Mouse (Mus musculus): Measurements from ENCODE around the gene Sec24d. TPM values are rescaled to one million over a fixed set of nuclear protein-coding genes. Genes with fewer than 3 reads are reported as not detected.

Gene Sec24d
- 33.0 and 38.8 TPM in 2 replicates for polyA plus RNA-seq (2016; fragmentation: Nextera tagmentation; extraction: Ambion mirVana)

DNA sequence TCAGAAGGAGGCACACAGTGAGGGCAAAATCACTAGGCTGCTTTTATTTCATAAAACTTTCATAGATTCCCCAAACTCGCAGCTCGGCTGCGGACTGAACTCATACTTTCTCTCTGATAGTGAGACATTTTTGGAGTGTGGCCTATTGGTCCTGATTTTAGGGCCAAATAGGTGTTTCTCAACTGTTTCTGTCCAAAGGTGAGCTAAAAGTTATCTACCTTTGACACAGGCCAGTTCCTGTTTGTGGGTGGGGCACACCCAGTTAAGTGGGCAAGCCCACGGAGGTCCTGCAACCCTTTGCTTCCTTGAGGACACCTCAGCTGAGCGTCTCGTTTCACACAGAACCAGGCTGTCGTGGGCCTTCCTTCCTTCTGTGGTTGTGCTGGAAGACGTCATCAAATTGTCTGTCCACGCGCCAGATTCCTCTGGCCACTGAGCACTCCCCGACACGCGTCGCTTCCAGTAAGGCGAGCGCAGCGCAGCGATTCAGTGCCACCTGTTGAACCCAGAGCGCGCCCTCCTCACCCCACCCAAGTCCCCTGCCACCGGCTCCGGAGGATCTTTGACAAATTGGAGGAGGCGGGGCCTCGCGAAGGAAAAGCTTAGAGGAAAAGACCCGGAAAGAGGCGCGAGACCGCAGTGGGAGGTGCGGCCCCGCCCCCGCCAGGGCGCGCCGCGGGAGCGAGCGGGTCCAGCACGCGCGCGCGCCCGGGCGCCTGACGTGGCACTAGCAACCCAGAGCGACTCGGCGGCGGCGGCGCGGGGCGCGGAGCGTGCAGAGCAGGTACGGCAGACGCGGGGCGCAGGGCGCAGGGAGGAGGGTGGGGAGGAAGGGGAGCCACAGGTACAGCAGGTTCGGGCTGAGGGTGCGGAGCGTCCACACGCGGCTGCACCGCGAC is at the start of gene Sec24d:
Gene Sec24d, plus strand, starts transcription at position 703 of the 899 bp plus-strand sequence.
- no peaks in the 10 kb centered on the region for H3K9me3 ChIP-seq (replicated peaks)
- WGBS = 3% methylated on average over 68 of the region's 68 CpGs
- H3K9ac ChIP-seq = peak within 1 kb of the TSS; percentile 68
- peak; percentile 92 for ATAC-seq (ENCODE audit: low FRiP score)
- peak within 1 kb of the TSS; percentile 82 for H3K4me3 ChIP-seq
- peak within 1 kb of the TSS; percentile 93 for H3K4me2 ChIP-seq (replicated peaks)
- peaks cover 23% of the 10 kb centered on the region for H3K27me3 ChIP-seq
- H3K27ac ChIP-seq = 0 out of 2 replicates have a peak within 1 kb of the TSS, but pooled peaks have one; percentile 4
- peaks cover 6% of the 10 kb centered on the region; the same call in 1 of the 2 replicates for H3K4me1 ChIP-seq
- H3K36me3 ChIP-seq = no peaks in the 10 kb centered on the region

DNA sequence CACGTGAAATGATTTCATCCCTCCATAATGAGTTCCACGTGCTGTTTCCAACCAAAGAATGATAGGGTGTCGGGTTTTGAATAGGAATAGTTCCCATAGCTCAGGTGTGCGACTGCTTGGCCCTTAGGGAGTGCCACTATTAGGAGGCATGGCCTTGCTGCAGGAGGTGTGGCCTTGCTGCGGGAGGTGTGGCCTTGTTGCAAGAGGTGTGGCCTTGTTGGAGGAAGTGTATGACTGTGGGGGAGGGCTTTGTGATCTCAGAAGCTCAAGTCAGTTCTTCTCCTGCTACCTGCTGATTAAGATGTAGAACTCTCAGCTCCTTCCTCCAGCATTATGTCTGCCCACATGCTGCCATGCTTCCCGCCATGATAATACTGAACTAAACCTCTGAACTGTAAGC is 48.6 kb upstream of the Sec24d start:
- Histone ChIP-seq H3K9me3 (replicated peaks) (no peaks in the 10 kb centered on the region), H3K4me1 (no peaks in the 10 kb centered on the region), H3K4me2 (replicated peaks) (no peak overlapping the region), H3K27me3 (no peaks in the 10 kb centered on the region), H3K27ac (no peak overlapping the region), H3K9ac (no peak overlapping the region), H3K36me3 (no peaks in the 10 kb centered on the region), H3K4me3 (no peak overlapping the region)
- no peak for ATAC-seq (ENCODE audit: low FRiP score)
- 49% methylated on average over 6 of the region's 6 CpGs for WGBS

DNA sequence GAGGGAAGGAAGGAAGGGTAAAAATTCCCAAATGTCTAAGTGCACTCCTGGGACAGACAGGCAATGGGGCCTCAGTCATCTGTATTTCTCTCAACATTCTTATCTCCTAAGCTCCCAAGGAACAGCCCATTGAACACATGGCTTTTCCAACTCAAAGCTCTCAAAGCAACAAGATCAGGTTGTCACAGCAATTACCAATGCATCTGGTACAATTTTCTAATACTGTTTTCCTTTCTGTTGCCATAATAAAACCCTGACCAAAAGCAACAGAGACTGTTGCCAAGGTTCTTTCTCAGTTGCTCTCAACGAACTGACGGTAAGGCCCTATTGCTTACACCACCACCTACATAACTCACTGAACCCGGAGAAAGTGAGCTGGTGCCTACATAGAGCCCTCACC is 40.0 kb upstream of the Sec24d start:
- ATAC-seq (ENCODE audit: low FRiP score) = no peak
- Histone ChIP-seq H3K27me3 (no peaks in the 10 kb centered on the region), H3K36me3 (no peaks in the 10 kb centered on the region), H3K4me1 (no peaks in the 10 kb centered on the region), H3K9me3 (replicated peaks) (no peaks in the 10 kb centered on the region), H3K4me2 (replicated peaks) (no peak overlapping the region), H3K4me3 (no peak overlapping the region), H3K27ac (no peak overlapping the region), H3K9ac (no peak overlapping the region)
- WGBS = 93% methylated on average over 3 of the region's 3 CpGs

DNA sequence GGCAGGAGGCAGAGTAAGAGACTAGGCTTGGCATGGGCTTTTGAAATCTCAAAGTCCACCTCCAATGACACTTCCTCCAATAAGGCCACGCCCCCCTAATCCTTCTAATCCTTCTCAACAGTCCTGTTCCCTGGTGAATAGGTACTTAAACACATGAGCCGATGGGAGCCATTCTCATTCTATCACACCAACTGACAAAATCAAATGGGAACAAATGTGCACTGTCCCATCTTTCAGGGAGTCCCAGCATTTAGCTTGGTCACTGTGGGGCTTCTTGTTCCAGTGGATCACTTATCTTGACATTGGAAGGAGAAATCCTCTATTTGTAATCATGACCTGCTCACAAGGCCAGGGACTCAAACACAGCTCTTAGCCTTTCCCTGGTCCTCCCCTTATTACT is 35.6 kb upstream of the Sec24d start:
- H3K4me3 ChIP-seq = no peak overlapping the region
- H3K9ac ChIP-seq = no peak overlapping the region
- 92% methylated on average over 2 of the region's 2 CpGs for WGBS
- no peak overlapping the region for H3K4me2 ChIP-seq (replicated peaks)
- H3K4me1 ChIP-seq = peaks cover 8% of the 10 kb centered on the region; the same call in 1 of the 2 replicates
- no peak overlapping the region for H3K27ac ChIP-seq
- H3K27me3 ChIP-seq = peaks cover 4% of the 10 kb centered on the region
- H3K36me3 ChIP-seq = no peaks in the 10 kb centered on the region
- ATAC-seq (ENCODE audit: low FRiP score) = no peak
- no peaks in the 10 kb centered on the region for H3K9me3 ChIP-seq (replicated peaks)

DNA sequence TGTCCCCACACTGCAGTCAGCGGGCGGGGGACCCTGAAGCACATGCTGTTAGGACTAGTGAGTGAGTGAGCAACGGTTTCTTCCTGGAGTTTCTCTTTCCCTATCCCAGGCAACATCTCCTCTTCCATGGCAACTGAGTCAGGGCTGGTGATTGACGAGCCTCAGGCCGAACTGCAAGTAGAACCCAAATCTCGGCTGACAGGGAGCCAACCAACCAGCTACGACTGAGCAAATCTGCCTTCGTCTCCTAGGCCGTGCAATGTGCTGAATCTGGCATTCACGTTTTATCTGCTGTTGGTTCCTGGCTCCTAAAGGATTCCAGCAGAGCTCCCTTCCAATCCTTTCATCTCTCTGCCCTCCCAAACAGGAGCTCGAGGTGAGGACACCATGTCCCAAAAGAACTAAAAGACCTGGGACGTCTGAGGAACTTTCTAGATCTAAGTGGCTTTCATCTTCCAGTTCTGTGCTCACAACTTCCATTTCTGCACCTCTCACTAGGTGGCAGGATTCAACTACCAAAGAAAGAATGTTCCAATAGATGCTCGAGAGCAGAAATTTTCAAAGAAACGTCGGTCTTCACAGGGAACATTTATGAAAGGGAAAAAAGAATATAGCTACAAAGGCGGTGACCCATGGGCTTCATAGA is 32.9 kb upstream of the Sec24d start:
- Histone ChIP-seq H3K4me1 (peaks cover 13% of the 10 kb centered on the region), H3K36me3 (no peaks in the 10 kb centered on the region), H3K4me3 (no peak overlapping the region), H3K9me3 (replicated peaks) (no peaks in the 10 kb centered on the region), H3K9ac (no peak overlapping the region), H3K27ac (no peak overlapping the region), H3K27me3 (peaks cover 9% of the 10 kb centered on the region), H3K4me2 (replicated peaks) (no peak overlapping the region)
- ATAC-seq (ENCODE audit: low FRiP score) = no peak
- 50% methylated on average over 16 of the region's 16 CpGs for WGBS

DNA sequence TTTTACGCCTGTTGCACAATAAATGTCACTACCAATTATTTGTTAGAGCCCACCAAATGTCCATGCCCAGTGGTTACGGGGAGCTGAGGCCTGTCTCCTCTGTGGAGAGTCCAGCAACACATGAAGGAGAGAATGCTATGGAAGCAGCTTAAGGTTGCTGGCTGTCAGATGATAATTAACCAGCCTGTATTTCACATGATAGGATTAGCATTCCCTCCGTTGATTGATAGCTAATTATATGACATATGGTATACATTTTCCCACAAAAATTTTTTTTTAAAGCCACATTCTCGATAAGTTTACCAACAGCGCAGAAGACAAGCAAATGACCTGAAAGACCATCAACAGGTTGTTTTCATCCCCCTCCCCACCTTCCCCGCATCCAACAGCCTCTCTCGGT is 31.8 kb upstream of the Sec24d start:
- WGBS = 20% methylated on average over 7 of the region's 7 CpGs

DNA sequence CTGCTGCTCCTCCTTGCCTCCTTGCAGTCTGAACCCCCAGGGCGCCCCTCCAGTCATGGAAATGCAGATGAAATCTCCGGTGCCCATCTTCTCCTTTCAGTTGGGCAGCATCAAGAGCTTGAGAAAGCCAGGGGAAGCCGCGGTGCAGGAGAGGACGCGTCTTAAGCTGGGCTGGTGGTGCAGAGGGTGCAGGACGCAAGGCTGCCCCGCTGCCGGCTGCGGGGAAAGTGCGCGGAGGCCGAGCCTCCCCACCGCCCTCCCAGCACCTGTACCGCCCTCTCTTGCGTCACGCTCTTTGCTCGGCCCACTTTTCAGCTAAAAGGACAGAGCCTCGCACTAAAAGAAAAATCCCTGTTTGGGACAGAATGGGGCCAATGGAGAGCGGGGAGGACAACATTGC is 31.3 kb upstream of the Sec24d start, which contains the start of gene Synpo2:
Gene Synpo2, minus strand, starts transcription at position 229 of the 400 bp plus-strand sequence.
- ATAC-seq (ENCODE audit: low FRiP score) = peak; percentile 57; the same call in 1 of the 2 replicates
- H3K4me1 ChIP-seq = peaks cover 13% of the 10 kb centered on the region
- H3K4me2 ChIP-seq (replicated peaks) = peak within 1 kb of the TSS; percentile 86
- H3K36me3 ChIP-seq = no peaks in the 10 kb centered on the region
- peak within 1 kb of the TSS; percentile 43 for H3K4me3 ChIP-seq
- H3K27me3 ChIP-seq = peaks cover 9% of the 10 kb centered on the region
- H3K9ac ChIP-seq = peak within 1 kb of the TSS; percentile 39; the same call in 1 of the 2 replicates
- H3K9me3 ChIP-seq (replicated peaks) = no peaks in the 10 kb centered on the region
- no peak within 1 kb of the TSS for H3K27ac ChIP-seq
- under 1% methylated on average over 20 of the region's 20 CpGs for WGBS

More for the DNA sequence above, 31.8 kb upstream of the Sec24d start:
- 0 out of 2 replicates have a peak, but pooled peaks have one; percentile 3 for ATAC-seq (ENCODE audit: low FRiP score)
- Histone ChIP-seq H3K9me3 (replicated peaks) (no peaks in the 10 kb centered on the region), H3K9ac (peak overlapping the region; percentile 39; the same call in 1 of the 2 replicates), H3K4me3 (peak overlapping the region; percentile 43), H3K36me3 (no peaks in the 10 kb centered on the region), H3K4me2 (replicated peaks) (peak overlapping the region; percentile 86), H3K27me3 (peaks cover 9% of the 10 kb centered on the region), H3K4me1 (peaks cover 13% of the 10 kb centered on the region), H3K27ac (no peak overlapping the region)

DNA sequence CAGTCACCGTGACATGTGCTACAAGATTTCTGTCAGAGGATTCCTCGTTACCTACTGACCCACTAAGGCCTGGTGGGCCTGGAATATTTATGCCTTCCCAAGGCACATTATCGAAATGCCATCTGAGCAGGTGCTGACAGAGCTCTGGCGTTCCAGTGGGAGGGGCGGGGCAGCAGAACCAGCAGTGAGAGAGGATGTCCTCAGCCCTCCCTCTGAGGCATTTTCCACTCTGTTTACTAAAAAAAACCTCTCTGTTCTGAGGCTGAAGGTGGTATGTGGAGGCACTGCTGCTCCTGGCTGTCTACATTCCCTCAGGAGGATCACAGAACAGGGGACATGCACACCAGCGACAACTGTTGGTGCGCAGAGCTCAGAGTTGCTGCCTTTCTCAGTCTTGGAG is 30.2 kb upstream of the Sec24d start:
- ATAC-seq (ENCODE audit: low FRiP score) = no peak
- Histone ChIP-seq H3K4me1 (peaks cover 13% of the 10 kb centered on the region), H3K27ac (no peak overlapping the region), H3K4me3 (no peak overlapping the region), H3K9ac (no peak overlapping the region), H3K4me2 (replicated peaks) (no peak overlapping the region), H3K27me3 (peaks cover 9% of the 10 kb centered on the region), H3K36me3 (no peaks in the 10 kb centered on the region), H3K9me3 (replicated peaks) (no peaks in the 10 kb centered on the region)
- WGBS = 17% methylated on average over 7 of the region's 7 CpGs

DNA sequence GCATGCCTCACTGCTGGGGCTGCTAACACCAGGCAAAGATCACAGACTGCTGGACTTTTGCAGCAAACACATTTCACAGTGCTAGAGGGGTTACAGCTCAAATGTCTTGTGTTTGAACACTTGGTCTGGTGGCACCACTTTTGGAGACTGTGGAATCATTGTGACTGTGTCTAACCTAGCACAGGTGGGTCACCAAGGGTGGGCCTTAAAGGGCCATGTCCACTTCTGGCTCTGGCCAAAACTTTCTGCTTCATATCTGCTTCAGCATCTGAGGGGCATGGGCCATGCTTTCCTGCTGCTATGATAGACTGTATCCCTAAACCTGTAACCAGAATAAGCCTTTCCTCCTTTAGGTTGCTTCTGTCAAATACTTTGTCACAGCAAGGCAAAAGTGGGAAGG is 29.8 kb upstream of the Sec24d start:
- Histone ChIP-seq H3K27ac (no peak overlapping the region), H3K9ac (no peak overlapping the region), H3K4me1 (peaks cover 13% of the 10 kb centered on the region), H3K27me3 (peaks cover 9% of the 10 kb centered on the region), H3K4me2 (replicated peaks) (no peak overlapping the region), H3K4me3 (no peak overlapping the region), H3K36me3 (no peaks in the 10 kb centered on the region), H3K9me3 (replicated peaks) (no peaks in the 10 kb centered on the region)
- ATAC-seq (ENCODE audit: low FRiP score) = no peak

DNA sequence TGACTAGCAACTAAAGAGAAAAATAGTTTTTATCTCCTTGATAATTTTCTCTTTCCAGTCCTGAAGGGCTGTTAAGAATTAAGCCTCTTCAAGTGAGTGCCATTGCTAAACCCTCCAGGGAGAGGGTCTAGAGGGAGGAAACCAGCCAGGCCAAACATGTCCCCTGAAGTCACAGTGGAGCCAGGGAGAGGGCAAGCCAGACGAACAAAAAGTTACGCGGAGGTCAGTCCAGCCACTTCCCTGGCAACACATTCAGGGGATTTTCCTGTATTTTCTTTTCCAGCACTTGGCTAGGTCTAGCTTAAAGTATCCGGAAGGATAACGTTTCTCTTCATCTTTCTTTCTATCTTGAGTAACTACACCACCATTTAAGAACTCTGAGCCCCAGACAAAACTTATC is 22.9 kb upstream of the Sec24d start:
- H3K27ac ChIP-seq = no peak overlapping the region
- no peaks in the 10 kb centered on the region for H3K36me3 ChIP-seq
- no peaks in the 10 kb centered on the region for H3K4me1 ChIP-seq
- H3K27me3 ChIP-seq = no peaks in the 10 kb centered on the region
- WGBS = 68% methylated on average over 5 of the region's 5 CpGs
- ATAC-seq (ENCODE audit: low FRiP score) = no peak
- H3K9ac ChIP-seq = no peak overlapping the region
- no peak overlapping the region for H3K4me2 ChIP-seq (replicated peaks)
- H3K4me3 ChIP-seq = no peak overlapping the region
- H3K9me3 ChIP-seq (replicated peaks) = no peaks in the 10 kb centered on the region

DNA sequence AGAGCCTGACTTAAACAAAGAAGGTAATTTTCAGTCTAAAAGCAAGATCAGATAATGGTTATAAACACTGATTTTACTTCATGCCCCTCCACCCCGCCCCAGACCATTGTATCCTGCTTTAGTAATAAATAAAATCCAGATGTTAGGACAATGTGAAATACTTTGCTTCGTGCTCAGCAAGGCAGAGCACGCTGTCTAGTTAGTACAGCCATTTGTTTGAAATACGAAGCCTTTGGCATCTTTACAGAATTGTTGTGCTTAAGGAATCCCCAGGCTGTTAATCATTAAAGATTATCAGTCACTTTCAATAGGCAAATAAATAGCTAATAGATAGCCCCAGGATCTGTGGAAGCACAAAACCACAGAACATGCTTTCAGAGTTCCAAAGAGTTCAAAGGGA is 21.6 kb upstream of the Sec24d start:
- H3K27ac ChIP-seq = no peak overlapping the region
- H3K9me3 ChIP-seq (replicated peaks) = no peaks in the 10 kb centered on the region
- H3K27me3 ChIP-seq = no peaks in the 10 kb centered on the region
- H3K4me1 ChIP-seq = no peaks in the 10 kb centered on the region
- H3K9ac ChIP-seq = no peak overlapping the region
- no peak for ATAC-seq (ENCODE audit: low FRiP score)
- no peaks in the 10 kb centered on the region for H3K36me3 ChIP-seq
- H3K4me2 ChIP-seq (replicated peaks) = no peak overlapping the region
- WGBS = 49% methylated on average over 4 of the region's 4 CpGs
- no peak overlapping the region for H3K4me3 ChIP-seq
